Mouse (Mus musculus) testis, postnatal 14 days (tissue): ENCODE measurements at regions not wholly inside any gene's neighbourhood (a gene's known extent, or its start where the extent isn't known, plus 50 kb on each side); places are given as distances from the start of the nearest gene placed in this dataset.

ENCODE experiments used
- DNase-seq: peaks from one replicate; pipeline ENCODE4 v3.0.0; 2021; ENCODE audit warnings: low spot score

DNA sequence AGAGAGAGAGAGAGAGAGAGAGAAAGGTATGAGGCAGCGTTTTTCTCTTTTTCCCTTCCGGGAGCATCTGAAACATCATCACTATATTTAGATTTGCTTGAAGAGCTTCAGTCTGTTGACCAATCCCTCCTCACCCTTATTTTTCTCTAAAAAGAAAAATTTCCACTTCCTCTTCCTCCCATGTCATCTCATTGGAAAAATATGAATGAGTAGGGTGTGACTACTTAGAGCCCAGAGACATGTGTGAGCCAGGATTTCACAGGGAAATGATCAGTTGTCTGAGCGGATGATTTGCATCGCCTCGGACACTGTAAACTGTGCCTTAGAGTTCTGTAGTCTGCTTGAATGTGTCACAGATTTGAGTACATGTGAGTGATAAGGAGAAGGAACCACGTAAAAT lies 111.3 kb upstream of the Ptger4 start:
- no peak for DNase-seq

DNA sequence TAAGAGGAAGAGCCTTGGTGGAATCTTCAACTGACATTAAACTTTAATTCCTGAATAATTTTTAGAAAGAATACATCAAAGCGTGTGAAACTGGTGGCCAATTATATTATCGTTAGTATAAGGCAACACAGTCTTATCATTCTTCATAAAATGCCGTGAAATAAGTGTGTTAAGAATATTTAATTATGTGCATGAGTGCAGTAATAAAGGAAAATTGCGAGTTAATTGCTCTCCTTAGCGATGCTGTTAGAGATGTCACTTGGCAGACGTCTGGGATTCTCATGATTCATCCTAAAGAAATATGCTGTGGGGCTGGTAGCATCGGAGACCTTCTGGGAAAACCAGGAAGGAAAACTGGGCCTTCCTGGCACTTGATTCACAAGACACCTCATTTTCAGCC lies 110.3 kb upstream of the Ptger4 start:
- DNase-seq: no peak

DNA sequence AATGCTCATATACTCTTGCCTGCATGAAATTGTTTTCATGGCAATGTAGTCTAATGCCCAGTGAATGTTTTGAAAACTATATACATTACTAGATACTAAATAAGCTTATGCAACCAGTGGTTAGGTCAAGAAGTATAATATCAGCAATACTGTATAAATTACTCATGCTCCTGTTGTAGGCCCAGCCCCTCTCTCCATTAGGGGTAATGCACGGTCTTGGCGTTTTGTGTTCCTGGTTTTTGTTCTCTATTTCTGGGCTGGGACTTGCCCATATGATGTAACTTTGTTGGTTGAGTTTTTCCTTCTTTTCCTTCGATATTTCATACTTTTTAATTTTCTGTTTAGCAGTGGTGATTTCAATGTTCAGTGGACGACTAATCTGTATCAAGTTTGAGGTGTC lies 104.9 kb upstream of the Ptger4 start:
- DNase-seq: no peak

DNA sequence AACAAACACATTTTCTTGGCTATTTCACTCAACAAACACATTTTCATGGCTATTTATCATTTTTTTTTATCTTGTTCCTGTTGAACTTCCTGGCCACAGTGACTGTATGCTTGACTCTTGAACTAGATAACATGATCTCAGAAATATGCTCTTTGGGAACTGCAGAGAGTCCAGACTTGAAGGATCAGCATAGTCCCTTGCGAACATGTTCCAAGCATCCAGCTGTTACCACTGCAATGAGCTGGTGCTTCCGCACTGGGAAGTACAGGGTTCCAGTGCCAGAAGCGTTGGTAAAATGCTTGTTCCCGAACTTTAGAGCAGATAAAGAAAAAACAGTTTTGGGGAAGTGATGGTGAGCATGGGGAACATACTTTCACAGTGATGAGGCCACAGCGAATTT lies 103.7 kb upstream of the Ptger4 start:
- DNase-seq: no peak

DNA sequence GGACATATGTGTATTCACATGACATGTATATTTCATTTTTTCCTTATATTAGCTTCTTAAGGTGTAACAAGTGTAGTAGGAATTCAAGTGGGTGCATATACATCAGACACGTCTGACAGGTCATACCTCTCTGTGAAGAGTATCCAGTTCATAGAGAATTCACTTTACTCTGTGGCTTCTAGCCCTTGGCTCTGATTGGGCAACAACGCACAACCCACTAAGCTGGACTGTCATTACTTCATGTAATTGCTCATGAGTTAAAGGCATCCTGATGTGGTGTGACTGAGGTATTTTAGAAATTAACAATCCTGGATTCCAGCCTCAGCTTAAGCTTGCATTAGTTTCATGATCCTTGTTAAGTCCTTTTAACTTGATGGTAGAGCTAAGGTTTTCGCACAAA lies 103.0 kb upstream of the Ptger4 start:
- no peak for DNase-seq

DNA sequence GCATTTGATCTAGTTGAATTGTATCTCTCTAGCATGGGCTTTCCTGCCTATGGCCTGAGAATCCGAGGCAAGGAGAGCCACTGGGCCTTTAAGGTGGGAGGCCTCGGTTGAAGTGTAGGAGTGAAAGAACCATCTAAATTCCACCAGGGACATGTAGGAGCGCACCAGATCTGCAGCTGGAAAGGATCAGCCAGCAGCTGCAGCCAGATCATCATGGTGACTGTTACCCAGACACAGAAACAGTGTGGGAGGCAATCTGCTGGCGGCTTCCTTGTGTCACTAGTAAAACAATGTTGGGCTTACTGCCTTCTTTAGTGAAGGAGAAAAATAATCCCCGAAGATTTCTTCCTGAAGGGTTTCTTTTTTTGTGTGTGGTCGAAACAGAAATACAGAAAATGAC lies 99.8 kb upstream of the Ptger4 start:
- peak; percentile 20 for DNase-seq

DNA sequence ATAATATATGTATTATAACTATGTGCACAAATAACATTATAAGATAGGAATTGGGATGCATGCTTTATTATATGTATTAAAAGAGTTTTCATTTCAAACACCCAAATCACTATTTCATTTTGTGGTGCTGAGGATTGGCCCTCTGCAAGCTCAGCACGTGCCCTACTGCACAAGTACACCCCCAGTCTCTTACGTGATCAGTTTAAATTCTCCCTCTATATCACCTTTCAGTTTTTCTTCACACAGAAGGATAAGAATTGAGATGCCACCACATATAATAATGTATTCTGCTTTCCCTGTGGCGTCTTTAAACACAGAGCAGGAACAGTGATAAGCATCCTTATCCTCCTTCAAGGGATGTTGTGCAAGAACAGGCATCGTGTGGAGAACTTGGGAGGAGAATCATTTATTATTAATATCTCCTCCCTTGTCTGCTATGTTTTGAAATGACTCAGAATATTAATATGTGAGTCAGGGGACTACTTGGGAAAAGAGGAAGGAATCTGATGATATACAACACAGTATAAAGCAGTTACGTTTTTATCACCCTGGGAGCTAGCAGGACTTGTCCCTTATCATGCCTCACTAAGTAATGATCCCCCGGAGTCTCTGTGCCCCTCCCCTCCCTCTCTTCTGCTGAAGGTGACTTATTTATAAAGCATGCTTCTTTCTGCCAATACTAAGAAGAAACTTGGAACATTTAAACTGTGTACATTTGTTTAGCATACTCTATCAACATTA lies 91.7 kb upstream of the Ptger4 start:
- no peak for DNase-seq

DNA sequence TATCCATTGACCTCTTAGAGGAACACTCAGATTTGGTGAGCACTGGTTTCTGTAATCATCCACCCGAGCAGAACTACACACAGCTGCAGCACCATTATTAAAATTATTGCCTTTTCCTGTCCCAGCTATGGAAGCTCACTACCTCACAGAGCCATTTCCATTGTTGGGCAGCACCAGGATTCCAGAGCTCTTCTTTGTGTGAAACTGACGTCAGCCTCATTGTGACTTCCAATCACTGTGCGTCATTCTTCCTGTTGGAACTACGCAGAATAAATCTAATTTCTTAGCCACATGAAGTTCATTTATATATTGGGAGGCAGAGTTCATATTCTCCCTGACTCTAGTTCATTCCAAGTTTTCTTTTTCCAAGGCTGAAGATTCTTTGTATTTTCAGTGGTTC lies 83.0 kb upstream of the Ptger4 start:
- no peak for DNase-seq

DNA sequence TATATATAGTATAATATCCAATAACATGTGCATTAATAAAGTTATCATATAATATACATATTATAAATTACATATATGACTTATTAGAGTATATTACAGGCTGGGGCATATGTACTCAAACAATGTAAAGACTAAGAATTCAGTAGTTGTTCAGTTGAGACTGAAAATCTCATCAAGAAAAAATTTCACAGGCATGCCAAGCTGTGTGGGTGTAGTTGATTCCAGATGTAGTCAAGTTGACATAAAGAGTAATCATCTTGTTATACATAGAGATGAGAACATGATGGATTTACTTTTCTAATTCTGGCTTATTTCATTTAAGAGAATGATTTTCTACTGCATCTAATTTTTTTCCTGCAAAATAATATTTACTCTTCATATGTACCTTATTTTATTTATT lies 77.7 kb upstream of the Ptger4 start:
- DNase-seq: no peak

DNA sequence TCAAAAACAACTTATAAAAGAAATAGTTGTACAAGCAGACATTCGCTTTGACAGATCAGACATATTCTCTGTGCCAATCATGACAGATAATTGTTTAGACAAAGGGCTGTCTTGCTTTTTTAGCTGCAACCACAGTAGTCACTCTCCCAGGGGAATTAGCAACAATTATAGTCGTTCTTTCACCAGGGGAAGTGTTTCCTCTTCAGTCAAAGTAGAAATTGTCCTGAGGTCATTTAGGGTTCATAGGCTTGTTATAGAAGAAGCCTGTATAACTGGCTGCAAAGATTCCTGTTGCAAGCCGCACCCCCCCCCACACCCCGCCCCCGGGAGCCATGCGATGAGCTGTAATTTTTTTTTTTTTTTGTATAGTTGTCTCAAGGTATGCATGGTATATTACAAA lies 68.2 kb upstream of the Ptger4 start:
- no peak for DNase-seq

DNA sequence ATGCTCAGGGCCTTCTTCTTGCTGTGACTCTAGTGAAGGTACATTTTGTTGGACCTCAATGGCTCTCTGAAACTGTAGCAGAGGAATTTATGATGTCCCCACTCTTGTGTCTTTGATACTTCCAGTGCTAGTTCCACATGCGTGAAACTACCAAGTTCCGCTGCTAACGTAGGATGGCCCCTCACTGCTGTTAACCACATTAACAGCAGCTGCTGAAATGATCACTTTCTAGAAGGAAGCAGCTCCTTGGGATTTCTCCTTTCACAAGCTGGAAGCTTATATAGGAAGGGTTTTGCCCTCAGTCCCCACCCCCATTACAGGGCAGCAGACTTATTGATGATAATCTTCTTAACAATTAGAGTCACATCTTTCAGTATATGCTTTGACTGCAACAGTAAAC lies 66.0 kb upstream of the Ptger4 start:
- DNase-seq: no peak

DNA sequence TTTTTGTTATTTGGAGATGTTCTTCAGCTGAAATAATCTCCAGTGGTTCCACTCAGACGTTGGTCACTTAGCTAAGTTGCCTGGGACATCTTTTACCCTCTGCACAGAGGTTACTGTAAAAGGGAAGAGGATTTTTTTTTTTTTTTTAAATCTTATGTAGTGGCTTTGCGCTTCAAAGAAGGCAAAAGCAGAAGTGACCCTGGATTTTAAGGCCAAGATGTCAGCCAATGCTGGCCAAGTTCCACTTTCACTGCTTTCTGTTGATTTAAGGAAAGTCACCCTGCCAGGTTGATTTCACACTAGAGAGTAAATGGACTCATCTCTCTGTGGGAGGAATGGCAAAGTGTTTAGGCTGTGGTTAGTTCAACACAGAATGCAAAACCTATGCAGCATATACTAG lies 58.4 kb upstream of the Ptger4 start:
- no peak for DNase-seq

DNA sequence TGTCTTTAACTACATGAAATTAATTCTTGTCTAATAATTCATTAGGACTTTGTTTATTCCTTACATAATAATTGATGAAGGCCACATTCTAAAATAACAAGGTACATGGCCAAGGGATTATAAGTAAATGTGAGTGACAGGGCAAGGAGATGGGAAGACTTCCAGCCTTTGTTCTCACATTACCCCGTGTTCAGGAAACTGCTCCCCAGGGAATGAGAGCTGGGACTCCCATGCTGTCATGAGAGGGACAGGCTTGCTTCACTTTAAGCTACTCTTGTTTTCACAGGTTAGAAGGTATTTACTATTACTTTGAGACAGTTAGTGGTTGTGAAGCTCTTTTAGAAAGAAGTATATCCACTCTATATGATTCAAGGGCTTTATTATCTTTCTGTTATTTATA lies 55.8 kb upstream of the Ptger4 start:
- DNase-seq: no peak

DNA sequence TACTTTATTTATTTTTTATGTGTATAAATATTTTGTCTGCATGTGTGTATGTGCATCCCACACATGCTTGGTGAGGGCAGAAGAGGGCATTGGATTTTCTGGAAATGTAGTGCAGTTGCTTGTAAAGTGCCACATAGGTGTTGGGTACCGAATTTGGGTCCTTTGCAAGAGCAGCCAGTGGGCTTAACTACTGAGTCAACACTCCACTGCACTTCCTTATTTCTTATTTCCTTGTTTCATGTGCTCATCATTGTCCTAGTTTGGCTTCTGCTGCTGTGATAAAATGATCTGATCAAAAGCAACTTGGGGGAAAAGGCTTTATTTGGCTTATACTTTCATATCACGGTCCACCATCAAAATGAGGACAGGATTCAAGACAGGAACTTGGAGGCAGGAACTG lies 53.0 kb upstream of the Ptger4 start:
- no peak for DNase-seq
